Mouse (Mus musculus) liver, embryonic 14.5 days (tissue): Measurements from ENCODE around the gene Nwd2. TPM values are rescaled to one million over a fixed set of nuclear protein-coding genes. Genes with fewer than 3 reads are reported as not detected.

Experiments used
- ATAC-seq: fragments of 200-750 bp; cut with Nextera tagmentation; 2 replicates; pipeline ENCODE4 v1.8.0; 2017; ENCODE audit warnings: moderate number of reproducible peaks, mild to moderate bottlenecking, moderate library complexity; ENCODE audit not compliant: insufficient read depth
- DNase-seq, 3 experiments: peaks; one replicate each; pipeline ENCODE4 v3.0.0-alpha.2; 2012 to 2013; ENCODE audit warnings: low read depth in 3 of 3, low spot score in 3 of 3
- H3K27ac ChIP-seq: fragments of 300-500 bp; sonication (generic); 2 replicates; pipeline ENCODE4 v1.5.1; 2014; ENCODE audit warnings: moderate library complexity, mild to moderate bottlenecking, control low read depth, inconsistent platforms
- H3K27me3 ChIP-seq: fragments of 300-500 bp; sonication (generic); 2 replicates; pipeline ENCODE4 v1.6.1; 2014; ENCODE audit warnings: mild to moderate bottlenecking, low read length, moderate library complexity; ENCODE audit not compliant: control insufficient read depth, insufficient read depth
- H3K36me3 ChIP-seq: fragments of 300-500 bp; sonication (generic); replicated peaks from 2 replicates; pipeline ENCODE4 v1.6.1; 2014; ENCODE audit warnings: low read depth; ENCODE audit not compliant: control insufficient read depth, insufficient read depth
- H3K4me1 ChIP-seq, 2 experiments: fragments of 200-500 bp in 1 of 2; fragments of 300-500 bp in 1 of 2; sonication (generic) in 1 of 2; replicated peaks; 2 replicates each; pipeline ENCODE4 v1.6.1; 2012 to 2014; ENCODE audit warnings: antibody characterized with exemption in 1 of 2, inconsistent platforms in 1 of 2, low read length in 1 of 2; ENCODE audit not compliant: control insufficient read depth in 2 of 2, insufficient read depth in 2 of 2
- H3K4me2 ChIP-seq: fragments of 300-500 bp; sonication (generic); 2 replicates; pipeline ENCODE4 v1.6.1; 2014; ENCODE audit warnings: low read depth, mild to moderate bottlenecking, control low read depth, moderate library complexity
- H3K4me3 ChIP-seq, 2 experiments: fragments of 200-500 bp in 1 of 2; fragments of 300-500 bp in 1 of 2; sonication (generic) in 1 of 2; 2 replicates each; pipeline ENCODE4 v1.5.1; 2012 to 2014; ENCODE audit warnings: low read depth in 2 of 2, low read length in 2 of 2, mild to moderate bottlenecking in 2 of 2, control low read depth in 1 of 2, inconsistent platforms in 1 of 2, moderate library complexity in 1 of 2; ENCODE audit not compliant: insufficient read depth in 1 of 2
- H3K9ac ChIP-seq: fragments of 300-500 bp; sonication (generic); replicated peaks from 2 replicates; pipeline ENCODE4 v1.6.1; 2014; ENCODE audit warnings: mild to moderate bottlenecking, control low read depth, moderate library complexity
- H3K9me3 ChIP-seq: fragments of 300-500 bp; sonication (generic); 2 replicates; pipeline ENCODE4 v1.6.1; 2016; ENCODE audit warnings: low read length, mixed read lengths; ENCODE audit not compliant: control insufficient read depth
- CTCF ChIP-seq: IDR thresholded peaks from 2 replicates; pipeline ENCODE4 v1.5.1; 2016; ENCODE audit warnings: antibody characterized with exemption, low read depth, control low read depth
- EP300 ChIP-seq: IDR thresholded peaks from 2 replicates; pipeline ENCODE4 v1.6.1; 2016; ENCODE audit warnings: antibody characterized with exemption, low read depth
- WGBS: fragments of 180-500 bp; shearing (Covaris S2); extraction: QIAGEN DNeasy Blood & Tissue Kit; methylation state at CpG from one replicate; pipeline ENCODE4 v1.1.7; 2014; ENCODE audit not compliant: insufficient replicate concordance; 5-methylcytosine and 5-hydroxymethylcytosine counted together
- polyA plus RNA-seq, 2 experiments: library from polyadenylated mRNA; depleted of rRNA in 1 of 2; stranded (reverse) in 1 of 2; unstranded in 1 of 2; fragments of >200 nt; fragmentation: Nextera tagmentation in 1 of 2; extraction: Ambion mirVana in 1 of 2; gene quantifications; 2 replicates each; pipeline versions ENCODE4 v1.2.1 to v1.2.3; 2012 to 2014

Nwd2 gene
- polyA plus RNA-seq, 2 experiments, result 0.03 TPM; not detected in 1

GRCm38 (mm10) chr5:63628531-63628871, 20.4 kb upstream of the Nwd2 start:
- WGBS, result 54% methylated on average over 3 of the region's 3 CpGs
- no peak overlapping the region for H3K4me3 ChIP-seq
- ATAC-seq (no peak), DNase-seq (no peak)
- H3K27ac ChIP-seq, result no peak overlapping the region
- H3K4me1 ChIP-seq, result no peaks in the 10 kb centered on the region
- H3K27me3 ChIP-seq, result no peaks in the 10 kb centered on the region
- H3K9ac ChIP-seq, result no peak overlapping the region
- H3K9me3 ChIP-seq, result no peaks in the 10 kb centered on the region
- H3K4me2 ChIP-seq, result no peak overlapping the region
- H3K36me3 ChIP-seq, result no peaks in the 10 kb centered on the region
- TF ChIP-seq CTCF, result no peak
- no peak for TF ChIP-seq EP300

- TF ChIP-seq EP300 (no peak), CTCF (no peak)
- Histone ChIP-seq H3K4me3 (no peak overlapping the region), H3K4me1 (no peaks in the 10 kb centered on the region), H3K27me3 (no peaks in the 10 kb centered on the region), H3K4me2 (no peak overlapping the region), H3K36me3 (no peaks in the 10 kb centered on the region), H3K9ac (no peak overlapping the region), H3K27ac (no peak overlapping the region), H3K9me3 (no peaks in the 10 kb centered on the region)
- WGBS, result 38% methylated on average over 2 of the region's 2 CpGs
- ATAC-seq, result no peak
- DNase-seq, result no peak
Observed at GRCm38 (mm10) chr5:63634636-63635035, 14.3 kb upstream of the Nwd2 start.

DNA sequence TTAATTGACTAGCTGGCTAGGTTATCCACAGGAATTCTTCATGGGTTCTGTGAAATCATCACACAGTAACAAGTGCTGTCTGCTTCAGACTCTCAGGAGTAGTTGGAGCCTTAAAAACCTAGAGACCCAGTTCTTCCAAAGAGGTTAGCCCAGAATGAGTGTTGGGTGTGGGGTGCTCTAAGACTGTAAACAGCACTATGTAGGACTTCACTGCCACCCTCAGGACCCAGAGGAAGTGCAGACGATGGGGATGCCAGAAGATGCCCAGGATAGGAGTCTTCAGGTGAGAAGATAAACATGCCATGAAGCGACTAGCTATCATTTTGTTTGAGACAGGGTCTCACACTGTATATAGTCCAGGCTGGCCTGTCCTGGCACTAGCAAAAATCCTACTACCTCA, 715 bp upstream of the Nwd2 start:
- Histone ChIP-seq H3K36me3 (no peaks in the 10 kb centered on the region), H3K4me3 (no peak overlapping the region), H3K4me2 (no peak overlapping the region), H3K27ac (no peak overlapping the region), H3K9ac (no peak overlapping the region), H3K4me1 (no peaks in the 10 kb centered on the region), H3K9me3 (no peaks in the 10 kb centered on the region), H3K27me3 (peaks cover 37% of the 10 kb centered on the region)
- WGBS, result 23% methylated on average over 2 of the region's 2 CpGs
- ATAC-seq, result no peak
- no peak for TF ChIP-seq CTCF
- no peak for TF ChIP-seq EP300
- DNase-seq, result no peak

DNA sequence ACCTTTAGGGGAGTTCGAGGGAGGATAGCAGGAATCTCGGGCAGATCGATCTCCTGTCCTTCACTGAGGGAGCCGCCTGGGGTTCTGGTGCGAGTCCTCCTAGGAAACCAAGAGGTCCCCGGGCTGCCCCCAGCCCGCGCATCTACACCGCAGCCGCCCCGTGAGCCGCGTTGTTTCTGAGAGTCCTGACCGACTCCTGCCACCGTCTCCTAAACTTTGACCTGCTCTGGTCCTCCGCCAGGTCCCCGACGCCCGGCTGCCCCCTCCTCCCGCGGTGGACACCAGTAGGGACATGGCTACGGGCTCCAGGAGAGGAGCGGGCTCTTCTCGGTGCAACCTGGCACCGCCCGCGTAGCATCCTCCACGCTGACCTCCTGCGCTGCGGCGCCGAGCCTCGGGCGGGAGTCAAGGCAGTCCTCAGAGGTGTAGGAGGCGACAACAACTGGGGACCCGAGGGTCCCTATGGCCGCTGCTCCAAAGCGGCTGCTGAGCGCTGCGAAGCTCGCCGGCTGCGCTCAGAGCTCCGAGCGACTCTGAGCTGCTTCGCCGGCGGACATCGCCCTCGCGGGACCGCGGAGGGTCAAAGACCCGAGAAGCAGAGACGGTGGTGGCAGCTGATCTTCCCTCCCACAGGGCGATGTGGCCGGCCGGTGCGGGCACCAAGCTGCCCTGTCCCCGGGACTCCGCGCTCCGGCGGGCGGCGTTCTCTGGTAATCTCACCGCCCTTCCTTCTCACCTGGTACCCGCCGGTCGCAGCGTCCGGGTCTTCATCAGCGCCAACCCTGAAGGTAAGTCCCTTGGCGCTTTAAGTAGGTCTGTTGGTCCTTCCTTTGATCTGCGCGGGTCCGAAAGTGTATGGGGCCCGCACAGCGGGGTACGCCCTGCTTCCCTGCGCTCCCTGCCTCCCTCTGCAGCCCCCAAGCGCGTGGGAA, 897 bp downstream of the Nwd2 start:
- 2% methylated on average over 82 of the region's 83 CpGs for WGBS
- H3K36me3 ChIP-seq, result no peaks in the 10 kb centered on the region
- H3K27ac ChIP-seq, result no peak overlapping the region
- TF ChIP-seq CTCF (no peak), EP300 (no peak)
- no peak overlapping the region for H3K9ac ChIP-seq
- H3K27me3 ChIP-seq, result peaks cover 37% of the 10 kb centered on the region
- no peaks in the 10 kb centered on the region for H3K9me3 ChIP-seq
- no peaks in the 10 kb centered on the region for H3K4me1 ChIP-seq
- DNase-seq, result no peak
- peak overlapping the region in 1 of 2 experiments; percentile 14; a peak in 1 of 4 replicates for H3K4me3 ChIP-seq
- no peak for ATAC-seq
- peak overlapping the region; percentile 32; the same call in 1 of the 2 replicates for H3K4me2 ChIP-seq

GRCm38 (mm10) chr5:63651813-63652212, 2.9 kb downstream of the Nwd2 start:
- Histone ChIP-seq H3K9me3 (no peaks in the 10 kb centered on the region), H3K4me2 (no peak overlapping the region), H3K27ac (no peak overlapping the region), H3K4me3 (no peak overlapping the region), H3K4me1 (no peaks in the 10 kb centered on the region), H3K27me3 (peaks cover 37% of the 10 kb centered on the region), H3K9ac (no peak overlapping the region), H3K36me3 (no peaks in the 10 kb centered on the region)
- DNase-seq (no peak), ATAC-seq (no peak)
- TF ChIP-seq CTCF, result no peak
- no peak for TF ChIP-seq EP300
